16 mouse cellular contexts compared by ENCODE assay signal in the genomic region with DNA sequence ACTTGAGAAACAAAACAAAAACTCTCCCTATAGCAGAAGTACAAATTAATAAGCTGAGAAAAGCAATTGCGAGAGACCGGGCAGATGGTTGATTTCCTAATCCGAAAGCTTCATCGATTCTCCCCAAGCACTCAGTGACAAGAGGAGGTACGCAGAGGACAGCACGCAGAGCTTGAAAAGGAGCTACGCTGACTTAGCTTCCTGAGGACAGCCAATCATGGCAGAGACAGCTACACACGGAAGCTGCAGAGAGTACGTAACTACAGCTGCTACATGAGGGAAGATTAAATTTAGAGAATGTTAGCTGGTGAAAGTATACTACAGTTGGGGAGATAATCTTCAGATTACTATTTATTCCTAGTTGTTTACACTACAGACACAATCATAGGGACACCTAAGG. TPM values are rescaled to one million over a fixed set of nuclear protein-coding genes. Genes with fewer than 3 reads are reported as not detected.
DNase-seq lines count a peak whose midpoint lies in the region; ATAC-seq lines count a peak whose summit lies in the region.
"Had no signal": no experiment of that assay in that cellular context is flagged by ENCODE, and none has a peak within 500 bp of the region (broad histone marks: within the 10 kb centered on the region; RNA-seq: fewer than 3 reads in every experiment).

No protein-coding gene starts in this region.

- H3K27ac ChIP-seq in embryonic facial prominence, embryonic 13.5 days, result 0 out of 2 replicates have a peak overlapping the region, but pooled peaks have one; percentile 11
- H3K27ac ChIP-seq in embryonic facial prominence, embryonic 10.5 days (replicated peaks), result no peak overlapping the region
- 0 out of 2 replicates have a peak overlapping the region, but pooled peaks have one; percentile 19 for H3K27ac ChIP-seq in heart, embryonic 15.5 days
- no peak overlapping the region for H3K27ac ChIP-seq in lung, embryonic 16.5 days (ENCODE audit: low read length)
- peak overlapping the region; percentile 13; the same call in 1 of the 2 replicates for H3K27ac ChIP-seq in intestine, embryonic 16.5 days (ENCODE audit: low read length)
- H3K27ac ChIP-seq: gastrocnemius, adult 2 months; limb, embryonic 12.5 days had no signal

- H3K9ac ChIP-seq in embryonic facial prominence, embryonic 13.5 days, result no peak overlapping the region
- peak overlapping the region; percentile 24; the same call in 1 of the 2 replicates for H3K9ac ChIP-seq in heart, embryonic 15.5 days
- H3K9ac ChIP-seq in lung, embryonic 16.5 days (ENCODE audit: low read length), result no peak overlapping the region
- H3K9ac ChIP-seq in intestine, embryonic 16.5 days (ENCODE audit: low read depth, low read length), result 0 out of 2 replicates have a peak overlapping the region, but pooled peaks have one; percentile 36
- H3K9ac ChIP-seq: limb, embryonic 12.5 days had no signal

- WGBS in embryonic facial prominence, embryonic 13.5 days, result 78% methylated on average over 9 of the region's 9 CpGs
- 83% methylated on average over 9 of the region's 9 CpGs for WGBS in embryonic facial prominence, embryonic 10.5 days
- WGBS in heart, embryonic 15.5 days, result 56% methylated on average over 9 of the region's 9 CpGs
- WGBS in lung, embryonic 16.5 days, result 44% methylated on average over 9 of the region's 9 CpGs
- 44% methylated on average over 9 of the region's 9 CpGs for WGBS in intestine, embryonic 16.5 days

- peaks cover 18% of the 10 kb centered on the region; the same call in 1 of the 2 replicates for H3K36me3 ChIP-seq in embryonic facial prominence, embryonic 13.5 days
- H3K36me3 ChIP-seq in embryonic facial prominence, embryonic 10.5 days (replicated peaks), result peaks cover 19% of the 10 kb centered on the region
- no peaks in the 10 kb centered on the region for H3K36me3 ChIP-seq in heart, embryonic 15.5 days
- no peaks in the 10 kb centered on the region for H3K36me3 ChIP-seq in lung, embryonic 16.5 days (ENCODE audit: control insufficient read depth, insufficient read depth, low read length)
- H3K36me3 ChIP-seq in intestine, embryonic 16.5 days (ENCODE audit: control insufficient read depth, insufficient read depth, low read length), result 0 out of 2 replicates have a peak, but pooled peaks cover 2% of the 10 kb centered on the region

- H3K4me1 ChIP-seq in embryonic facial prominence, embryonic 13.5 days, result no peaks in the 10 kb centered on the region; the same call in 1 of the 2 replicates
- 0 out of 2 replicates have a peak, but pooled peaks cover 3% of the 10 kb centered on the region for H3K4me1 ChIP-seq in embryonic facial prominence, embryonic 10.5 days
- peaks cover 12% of the 10 kb centered on the region for H3K4me1 ChIP-seq in heart, embryonic 15.5 days (replicated peaks)
- 0 out of 2 replicates have a peak, but pooled peaks cover 2% of the 10 kb centered on the region for H3K4me1 ChIP-seq in lung, embryonic 16.5 days (replicated peaks; ENCODE audit: control insufficient read depth, insufficient read depth, low read length)
- peaks cover 7% of the 10 kb centered on the region; the same call in 1 of the 2 replicates for H3K4me1 ChIP-seq in intestine, embryonic 16.5 days (ENCODE audit: control insufficient read depth, insufficient read depth, low read length)
- H3K4me1 ChIP-seq: limb, embryonic 12.5 days had no signal

- no peak overlapping the region for H3K4me2 ChIP-seq in embryonic facial prominence, embryonic 13.5 days
- H3K4me2 ChIP-seq in heart, embryonic 15.5 days, result peak overlapping the region; percentile 36
- H3K4me2 ChIP-seq in lung, embryonic 16.5 days (ENCODE audit: low read depth, low read length), result peak overlapping the region; percentile 38
- H3K4me2 ChIP-seq in intestine, embryonic 16.5 days (ENCODE audit: low read depth, low read length), result peak overlapping the region; percentile 20
- H3K4me2 ChIP-seq: limb, embryonic 12.5 days had no signal

- no peak overlapping the region for H3K4me3 ChIP-seq in embryonic facial prominence, embryonic 13.5 days
- H3K4me3 ChIP-seq in embryonic facial prominence, embryonic 10.5 days, result no peak overlapping the region
- H3K4me3 ChIP-seq in heart, embryonic 15.5 days, result 0 out of 2 replicates have a peak overlapping the region, but pooled peaks have one; percentile 8
- no peak overlapping the region for H3K4me3 ChIP-seq in lung, embryonic 16.5 days (ENCODE audit: low read length)
- peak overlapping the region; percentile 23; the same call in 1 of the 2 replicates for H3K4me3 ChIP-seq in intestine, embryonic 16.5 days (ENCODE audit: low read length)
- H3K4me3 ChIP-seq: gastrocnemius, adult 2 months; limb, embryonic 12.5 days had no signal

- H3K9me3 ChIP-seq in embryonic facial prominence, embryonic 13.5 days, result peaks cover 16% of the 10 kb centered on the region; the same call in 1 of the 2 replicates
- peaks cover 21% of the 10 kb centered on the region for H3K9me3 ChIP-seq in embryonic facial prominence, embryonic 10.5 days
- H3K9me3 ChIP-seq in heart, embryonic 15.5 days (replicated peaks), result no peaks in the 10 kb centered on the region
- H3K9me3 ChIP-seq in lung, embryonic 16.5 days (ENCODE audit: control insufficient read depth, low read length), result peaks cover 12% of the 10 kb centered on the region
- H3K9me3 ChIP-seq in intestine, embryonic 16.5 days (ENCODE audit: control insufficient read depth, low read length), result peaks cover 6% of the 10 kb centered on the region; the same call in 1 of the 2 replicates

- no peak for ATAC-seq in embryonic facial prominence, embryonic 13.5 days (ENCODE audit: insufficient number of reproducible peaks, insufficient read depth, low FRiP score, low TSS enrichment, low read depth)
- ATAC-seq in heart, embryonic 15.5 days (replicated peaks; ENCODE audit: insufficient number of reproducible peaks, insufficient read depth, low FRiP score, low read depth), result no peak
- peak; percentile 70; the same call in 1 of the 2 replicates for ATAC-seq in lung, embryonic 16.5 days (ENCODE audit: low read depth)
- peak; percentile 47 for ATAC-seq in intestine, embryonic 16.5 days

- H3K27me3 ChIP-seq in embryonic facial prominence, embryonic 13.5 days, result no peaks in the 10 kb centered on the region
- H3K27me3 ChIP-seq in embryonic facial prominence, embryonic 10.5 days (replicated peaks; ENCODE audit: low read depth, poor library complexity, severe bottlenecking), result no peaks in the 10 kb centered on the region
- no peaks in the 10 kb centered on the region for H3K27me3 ChIP-seq in heart, embryonic 15.5 days
- H3K27me3 ChIP-seq in lung, embryonic 16.5 days (ENCODE audit: control insufficient read depth, insufficient read depth, low read depth, low read length), result no peaks in the 10 kb centered on the region
- no peaks in the 10 kb centered on the region for H3K27me3 ChIP-seq in intestine, embryonic 16.5 days (replicated peaks; ENCODE audit: control insufficient read depth, insufficient read depth, low read length)
- H3K27me3 ChIP-seq: limb, embryonic 12.5 days had no signal

- no peak for DNase-seq in embryonic facial prominence, embryonic 10.5 days (ENCODE audit: low spot score)
- no peak for DNase-seq in heart, adult 18-20 months
- DNase-seq in lung, postnatal 25 days (ENCODE audit: low spot score), result no peak
- no peak for DNase-seq in c-Kit-positive CD71-positive TER-119-positive erythroid progenitor cells, embryonic 14.5 days (ENCODE audit: low spot score)
- DNase-seq: adrenal gland, postnatal 10 days; cerebellum, adult 11 months; gastrocnemius, adult 2 months; kidney, postnatal 10 days; layer of hippocampus, postnatal 36 days had no signal

RNA-seq across cellular contexts. Expression of gene Mark1, which starts 40.6 kb away (rescaled TPM):
- 4.5 and 6.3 TPM in 2 replicates for polyA plus RNA-seq in embryonic facial prominence, embryonic 13.5 days (2015; fragmentation: Nextera tagmentation; extraction: Ambion mirVana)
- 3.0 and 3.1 TPM in 2 replicates for polyA plus RNA-seq in embryonic facial prominence, embryonic 10.5 days (2016; fragmentation: Nextera tagmentation; extraction: Ambion mirVana)
- 1.9 and 2.1 TPM in 2 replicates for polyA plus RNA-seq in heart, embryonic 15.5 days (2015; fragmentation: Nextera tagmentation; extraction: Ambion mirVana)
- 1 to 10 TPM; 8.7 to 8.8 TPM for total RNA-seq in heart, adult 18-20 months (2021)
- 1.6 and 1.7 TPM in 2 replicates for polyA plus RNA-seq in lung, embryonic 16.5 days (2015; fragmentation: Nextera tagmentation; extraction: Ambion mirVana)
- polyA plus RNA-seq in intestine, embryonic 16.5 days (2015; fragmentation: Nextera tagmentation; extraction: Ambion mirVana), result 1.9 TPM in 2 replicates
- total RNA-seq: common myeloid progenitor, adult 5-6 weeks; hematopoietic stem cell, adult 5-6 weeks had no signal

Comparison
In these comparisons a context has a peak if more than half of its experiments do, and no peak if none do; other contexts are left out.
1. H3K27ac ChIP-seq: peak in embryonic facial prominence, embryonic 13.5 days (single experiment), heart, embryonic 15.5 days (single experiment) and intestine, embryonic 16.5 days (single experiment); none in embryonic facial prominence, embryonic 10.5 days (single experiment) and lung, embryonic 16.5 days (single experiment).
2. ATAC-seq: peak in lung, embryonic 16.5 days (single experiment) and intestine, embryonic 16.5 days (single experiment); none in embryonic facial prominence, embryonic 13.5 days (single experiment) and heart, embryonic 15.5 days (single experiment).
3. H3K4me3 ChIP-seq: peak in heart, embryonic 15.5 days (single experiment) and intestine, embryonic 16.5 days (single experiment); none in embryonic facial prominence, embryonic 13.5 days (single experiment), embryonic facial prominence, embryonic 10.5 days (single experiment) and lung, embryonic 16.5 days (single experiment).
4. H3K9ac ChIP-seq: peak in heart, embryonic 15.5 days (single experiment) and intestine, embryonic 16.5 days (single experiment); none in embryonic facial prominence, embryonic 13.5 days (single experiment) and lung, embryonic 16.5 days (single experiment).